Mouse (Mus musculus): ENCODE measurements around the gene Gm8237. TPM values are rescaled to one million over a fixed set of nuclear protein-coding genes. Genes with fewer than 3 reads are reported as not detected.
"Not testable (repeated sequence)": the region's sequence is repeated elsewhere in the genome, so short reads cannot be mapped to it uniquely, and the experiment has no call there.

Gm8237 gene
- 0.50 and 1.0 TPM in 2 replicates for polyA plus RNA-seq (2015; fragmentation: Nextera tagmentation; extraction: Ambion mirVana)

- not testable (repeated sequence) for H3K4me1 ChIP-seq (replicated peaks); H3K27me3 ChIP-seq; H3K9me3 ChIP-seq; H3K36me3 ChIP-seq; H3K27ac ChIP-seq (replicated peaks)
- WGBS: under 1% methylated on average over 21 of the region's 22 CpGs
- H3K9ac ChIP-seq: peak within 1 kb of the TSS; percentile 67
- H3K4me3 ChIP-seq: peak within 1 kb of the TSS; percentile 48
- peak within 1 kb of the TSS; percentile 73 for H3K4me2 ChIP-seq
- ATAC-seq (ENCODE audit: low read depth): peak; percentile 74; the same call in 1 of the 2 replicates
Measured at GRCm38 (mm10) chr14:5880241-5880640, at the start of gene Gm8237. Gm8237 (minus strand) TSS chr14:5880382.

- not testable (repeated sequence) for H3K9me3 ChIP-seq; H3K4me1 ChIP-seq (replicated peaks); H3K27me3 ChIP-seq; H3K36me3 ChIP-seq; H3K4me2 ChIP-seq; H3K4me3 ChIP-seq; H3K9ac ChIP-seq; H3K27ac ChIP-seq (replicated peaks); ATAC-seq (ENCODE audit: low read depth)
- 80% methylated on average over 7 of the region's 7 CpGs for WGBS
Measured at GRCm38 (mm10) chr14:5923276-5923675, 43.1 kb upstream of the Gm8237 start.

- not testable (repeated sequence) for H3K9me3 ChIP-seq; H3K27me3 ChIP-seq; H3K27ac ChIP-seq (replicated peaks); H3K4me3 ChIP-seq; H3K9ac ChIP-seq; H3K4me1 ChIP-seq (replicated peaks); H3K36me3 ChIP-seq; H3K4me2 ChIP-seq; ATAC-seq (ENCODE audit: low read depth)
- 83% methylated on average over 4 of the region's 4 CpGs for WGBS
Measured at GRCm38 (mm10) chr14:5918330-5918942, 38.3 kb upstream of the Gm8237 start.

- not testable (repeated sequence) for H3K9me3 ChIP-seq; ATAC-seq (ENCODE audit: low read depth); H3K9ac ChIP-seq; H3K36me3 ChIP-seq; H3K4me3 ChIP-seq; H3K27me3 ChIP-seq; H3K4me1 ChIP-seq (replicated peaks); H3K4me2 ChIP-seq; H3K27ac ChIP-seq (replicated peaks)
- 76% methylated on average over 2 of the region's 2 CpGs for WGBS
Measured at GRCm38 (mm10) chr14:5913701-5914100, 33.5 kb upstream of the Gm8237 start.

GRCm38 (mm10) chr14:5879791-5880190 lies 391 bp downstream of the Gm8237 start:
- peak overlapping the region; percentile 67 for H3K9ac ChIP-seq
- H3K4me1 ChIP-seq (replicated peaks); H3K36me3 ChIP-seq; H3K9me3 ChIP-seq; H3K27ac ChIP-seq (replicated peaks); H3K27me3 ChIP-seq: not testable (repeated sequence)
- WGBS: 2% methylated on average over 23 of the region's 28 CpGs
- 0 out of 2 replicates have a peak, but pooled peaks have one; percentile 50 for ATAC-seq (ENCODE audit: low read depth)
- peak overlapping the region; percentile 73 for H3K4me2 ChIP-seq
- H3K4me3 ChIP-seq: peak overlapping the region; percentile 48

GRCm38 (mm10) chr14:5879136-5879535 lies 1.0 kb downstream of the Gm8237 start:
- H3K36me3 ChIP-seq; H3K9ac ChIP-seq; H3K4me3 ChIP-seq; H3K27me3 ChIP-seq; H3K9me3 ChIP-seq; H3K27ac ChIP-seq (replicated peaks); ATAC-seq (ENCODE audit: low read depth); H3K4me1 ChIP-seq (replicated peaks): not testable (repeated sequence)
- peak overlapping the region; percentile 37 for H3K4me2 ChIP-seq
- WGBS: 11% methylated on average over 7 of the region's 11 CpGs

- not testable (repeated sequence) for H3K36me3 ChIP-seq; H3K9ac ChIP-seq; H3K9me3 ChIP-seq; H3K27ac ChIP-seq (replicated peaks); ATAC-seq (ENCODE audit: low read depth); H3K4me1 ChIP-seq (replicated peaks); H3K4me3 ChIP-seq; H3K4me2 ChIP-seq; H3K27me3 ChIP-seq
- WGBS: 86% methylated on average over 3 of the region's 3 CpGs
Measured at GRCm38 (mm10) chr14:5855911-5856310, 24.3 kb downstream of the Gm8237 start.

- no CpG with 5 or more reads among the region's 3 CpGs for WGBS
- H3K36me3 ChIP-seq; ATAC-seq (ENCODE audit: low read depth): not testable (repeated sequence)
Measured at GRCm38 (mm10) chr14:5830229-5830628, 50.0 kb downstream of the Gm8237 start, which contains the start of gene Gm3424. Gm3424 (minus strand) TSS chr14:5830329.

GRCm38 (mm10) chr14:5812699-5813356 lies 67.4 kb downstream of the Gm8237 start:
- no CpG with 5 or more reads among the region's 47 CpGs for WGBS
- not testable (repeated sequence) for H3K9me3 ChIP-seq; H3K9ac ChIP-seq; H3K4me2 ChIP-seq; H3K4me1 ChIP-seq (replicated peaks); H3K27me3 ChIP-seq; H3K4me3 ChIP-seq; H3K27ac ChIP-seq (replicated peaks); H3K36me3 ChIP-seq
- ATAC-seq (ENCODE audit: low read depth): peak; percentile 78; the same call in 1 of the 2 replicates

More at GRCm38 (mm10) chr14:5830229-5830628, 50.0 kb downstream of the Gm8237 start, which contains the start of gene Gm3424:
- H3K27ac ChIP-seq (replicated peaks); H3K4me3 ChIP-seq; H3K4me1 ChIP-seq (replicated peaks); H3K27me3 ChIP-seq; H3K9me3 ChIP-seq; H3K9ac ChIP-seq; H3K4me2 ChIP-seq: not testable (repeated sequence)

Other genes starting within 250 kb of the Gm8237 start
- gene Gm8265, start 247.4 kb downstream of the Gm8237 start, polyA plus RNA-seq (2015; fragmentation: Nextera tagmentation; extraction: Ambion mirVana): not detected in 2 replicates
- not detected in 2 replicates for gene Gm9603, start 192.9 kb downstream of the Gm8237 start, polyA plus RNA-seq (2015; fragmentation: Nextera tagmentation; extraction: Ambion mirVana)
- gene Gm3373, start 138.8 kb downstream of the Gm8237 start, polyA plus RNA-seq (2015; fragmentation: Nextera tagmentation; extraction: Ambion mirVana): 0.56 TPM in 1 of 2 replicates, not detected in the other
- 3.0 and 3.6 TPM in 2 replicates for gene Gm3383, start 72.4 kb downstream of the Gm8237 start, polyA plus RNA-seq (2015; fragmentation: Nextera tagmentation; extraction: Ambion mirVana)
- not detected in 2 replicates for gene Gm3424, start 50.1 kb downstream of the Gm8237 start, polyA plus RNA-seq (2015; fragmentation: Nextera tagmentation; extraction: Ambion mirVana)
- 2.0 and 2.5 TPM in 2 replicates for gene Gm3248, start 81.4 kb upstream of the Gm8237 start, polyA plus RNA-seq (2015; fragmentation: Nextera tagmentation; extraction: Ambion mirVana)
- not detected in 2 replicates for gene Gm3453, start 98.8 kb upstream of the Gm8237 start, polyA plus RNA-seq (2015; fragmentation: Nextera tagmentation; extraction: Ambion mirVana)
- gene Gm6337, start 177.9 kb upstream of the Gm8237 start, polyA plus RNA-seq (2015; fragmentation: Nextera tagmentation; extraction: Ambion mirVana): not detected in 2 replicates
- 1.9 and 3.1 TPM in 2 replicates for gene Gm8206, start 213.6 kb upstream of the Gm8237 start, polyA plus RNA-seq (2015; fragmentation: Nextera tagmentation; extraction: Ambion mirVana)
- gene Gm3468, start 228.3 kb upstream of the Gm8237 start, polyA plus RNA-seq (2015; fragmentation: Nextera tagmentation; extraction: Ambion mirVana): 4.3 and 4.4 TPM in 2 replicates
- gene Gm3476, start 245.4 kb upstream of the Gm8237 start, polyA plus RNA-seq (2015; fragmentation: Nextera tagmentation; extraction: Ambion mirVana): not detected in 2 replicates

Measured in neural tube, embryonic 13.5 days (tissue).